Mouse (Mus musculus): ENCODE results near the gene Rars2. TPM values are rescaled to one million over a fixed set of nuclear protein-coding genes. Genes with fewer than 3 reads are reported as not detected.

The Rars2 gene
- polyA plus RNA-seq, 1 experiment, result 10.3 TPM

DNA sequence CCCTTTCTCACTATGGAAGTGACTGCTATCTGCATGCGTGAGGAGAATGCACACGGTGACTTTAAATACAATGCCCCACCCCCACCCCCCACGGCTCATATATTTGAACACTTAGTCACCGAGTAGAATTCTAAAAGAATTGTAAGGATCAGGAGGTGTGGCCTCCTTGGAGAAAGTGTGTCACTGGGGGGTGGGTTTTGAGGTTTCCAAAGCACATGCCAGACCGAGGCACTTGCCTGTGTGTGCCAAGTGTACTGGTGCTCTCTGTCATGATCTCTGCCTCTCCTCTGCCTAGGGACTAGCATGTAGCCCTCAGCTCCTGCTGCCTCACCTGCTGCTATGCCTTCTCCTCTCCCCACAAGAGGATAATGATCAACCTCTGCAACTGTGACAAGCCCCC, 32.3 kb upstream of the Rars2 start:
- TF ChIP-seq CTCF (IDR thresholded peaks at IDR 0.05; ENCODE audit: borderline replicate concordance, control insufficient read depth, extremely low read depth, insufficient read depth, low read length, poor library complexity), result no peak
- no peak for TF ChIP-seq POLR2A (IDR thresholded peaks at IDR 0.05; ENCODE audit: control insufficient read depth, extremely low read depth, insufficient read depth, low read length, poor library complexity)
- H3K4me3 ChIP-seq (ENCODE audit: control insufficient read depth, insufficient read depth, low read length), result no peak overlapping the region

DNA sequence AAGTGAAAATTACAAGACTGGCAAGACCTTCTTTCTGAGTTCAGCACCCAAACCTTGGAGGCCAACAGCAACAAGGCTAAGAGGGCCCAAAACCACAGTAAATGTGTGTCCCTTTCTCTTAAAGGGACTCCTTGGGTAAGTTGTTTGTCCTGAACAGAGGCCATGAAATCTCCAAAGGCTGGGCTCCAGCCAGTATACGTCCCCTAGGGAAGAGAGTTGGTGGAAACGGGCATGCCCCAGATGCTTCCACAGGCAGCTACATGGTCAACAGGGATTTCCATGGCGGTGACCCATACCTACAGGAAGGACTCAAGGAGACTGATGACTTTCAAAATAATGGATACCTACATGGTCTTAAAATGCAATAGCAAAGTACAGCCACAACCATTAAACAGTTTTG, 31.3 kb upstream of the Rars2 start:
- TF ChIP-seq POLR2A (IDR thresholded peaks at IDR 0.05; ENCODE audit: control insufficient read depth, extremely low read depth, insufficient read depth, low read length, poor library complexity), result no peak
- no peak for TF ChIP-seq CTCF (IDR thresholded peaks at IDR 0.05; ENCODE audit: borderline replicate concordance, control insufficient read depth, extremely low read depth, insufficient read depth, low read length, poor library complexity)
- H3K27me3 ChIP-seq (ENCODE audit: control insufficient read depth, insufficient read depth, low read length), result no peaks in the 10 kb centered on the region
- 93% methylated on average over 3 of the region's 3 CpGs for WGBS
- H3K4me3 ChIP-seq (ENCODE audit: control insufficient read depth, insufficient read depth, low read length), result no peak overlapping the region
- H3K4me1 ChIP-seq (replicated peaks; ENCODE audit: control insufficient read depth, insufficient read depth, low read length), result no peaks in the 10 kb centered on the region
- DNase-seq, result no peak
- H3K36me3 ChIP-seq (ENCODE audit: control insufficient read depth, insufficient read depth, low read length), result peaks cover 52% of the 10 kb centered on the region
- no peak overlapping the region for H3K27ac ChIP-seq (ENCODE audit: control insufficient read depth, insufficient read depth, low read length)

More for the DNA sequence above, 32.3 kb upstream of the Rars2 start:
- H3K27ac ChIP-seq (ENCODE audit: control insufficient read depth, insufficient read depth, low read length), result no peak overlapping the region
- no peaks in the 10 kb centered on the region for H3K4me1 ChIP-seq (replicated peaks; ENCODE audit: control insufficient read depth, insufficient read depth, low read length)
- H3K27me3 ChIP-seq (ENCODE audit: control insufficient read depth, insufficient read depth, low read length), result no peaks in the 10 kb centered on the region
- peaks cover 59% of the 10 kb centered on the region for H3K36me3 ChIP-seq (ENCODE audit: control insufficient read depth, insufficient read depth, low read length)
- no peak for DNase-seq
- WGBS, result 96% methylated on average over 5 of the region's 5 CpGs

DNA sequence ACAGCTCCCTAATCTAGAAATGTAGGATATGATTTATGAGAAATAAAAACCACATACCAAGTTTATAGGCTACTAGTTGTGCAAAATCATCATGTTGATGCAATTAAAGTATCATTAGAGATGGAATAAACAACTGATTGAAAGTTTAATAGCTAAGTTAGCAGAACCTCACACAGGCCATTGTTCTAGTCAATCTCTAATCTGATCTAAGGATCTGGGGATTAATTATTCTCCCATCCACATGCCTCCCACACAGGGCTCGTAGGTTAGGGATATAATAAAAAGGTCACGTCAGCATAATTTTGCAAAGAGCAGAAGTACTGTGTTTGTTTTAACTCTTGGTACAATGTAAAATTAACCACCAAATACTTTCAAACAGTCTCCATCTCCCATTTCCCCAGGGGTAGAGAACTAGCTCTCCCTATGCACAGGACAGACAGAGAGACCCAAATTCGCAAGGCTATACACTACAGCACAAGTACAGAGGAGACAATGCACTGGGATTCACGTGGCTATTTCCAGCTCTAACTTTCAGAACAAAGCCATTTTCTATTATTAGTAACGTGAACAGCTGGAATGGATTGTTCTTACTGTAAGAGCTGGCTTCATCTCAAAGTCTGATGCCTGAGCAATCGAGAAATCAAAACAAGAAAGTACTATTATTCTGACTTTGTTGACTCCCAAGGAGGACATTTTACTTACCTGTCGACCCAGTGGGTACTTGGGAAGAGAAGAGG, 29.7 kb upstream of the Rars2 start:
- Histone ChIP-seq H3K4me3 (ENCODE audit: control insufficient read depth, insufficient read depth, low read length) (no peak overlapping the region), H3K4me1 (replicated peaks; ENCODE audit: control insufficient read depth, insufficient read depth, low read length) (no peaks in the 10 kb centered on the region), H3K27me3 (ENCODE audit: control insufficient read depth, insufficient read depth, low read length) (no peaks in the 10 kb centered on the region), H3K36me3 (ENCODE audit: control insufficient read depth, insufficient read depth, low read length) (peaks cover 45% of the 10 kb centered on the region), H3K27ac (ENCODE audit: control insufficient read depth, insufficient read depth, low read length) (no peak overlapping the region)
- no peak for TF ChIP-seq POLR2A (IDR thresholded peaks at IDR 0.05; ENCODE audit: control insufficient read depth, extremely low read depth, insufficient read depth, low read length, poor library complexity)
- no peak for TF ChIP-seq CTCF (IDR thresholded peaks at IDR 0.05; ENCODE audit: borderline replicate concordance, control insufficient read depth, extremely low read depth, insufficient read depth, low read length, poor library complexity)
- 92% methylated on average over 7 of the region's 7 CpGs for WGBS
- no peak for DNase-seq

DNA sequence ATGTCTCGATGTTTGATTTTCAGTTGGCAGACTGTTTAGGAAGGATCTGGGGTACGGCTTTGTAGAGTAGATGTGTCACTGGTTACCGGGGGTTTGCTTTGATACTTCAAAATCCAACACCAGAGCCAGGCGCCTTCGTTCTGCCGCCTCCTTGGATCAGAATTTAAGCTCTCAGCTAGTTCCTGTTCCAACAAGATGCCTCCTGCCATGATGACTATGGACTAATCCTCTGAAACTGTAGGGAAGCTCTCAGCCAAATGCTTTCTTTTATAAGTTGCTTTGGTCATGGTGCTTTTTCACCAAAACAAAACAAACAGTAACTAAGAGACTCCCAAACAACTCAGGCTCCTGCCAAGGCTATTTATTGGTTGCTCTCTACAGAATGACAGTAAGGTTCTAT, 11.6 kb upstream of the Rars2 start:
- Histone ChIP-seq H3K36me3 (ENCODE audit: control insufficient read depth, insufficient read depth, low read length) (peaks cover 48% of the 10 kb centered on the region), H3K4me1 (replicated peaks; ENCODE audit: control insufficient read depth, insufficient read depth, low read length) (no peaks in the 10 kb centered on the region), H3K4me3 (ENCODE audit: control insufficient read depth, insufficient read depth, low read length) (no peak overlapping the region), H3K27ac (ENCODE audit: control insufficient read depth, insufficient read depth, low read length) (no peak overlapping the region), H3K27me3 (ENCODE audit: control insufficient read depth, insufficient read depth, low read length) (no peaks in the 10 kb centered on the region)
- 98% methylated on average over 6 of the region's 6 CpGs for WGBS
- no peak for TF ChIP-seq POLR2A (IDR thresholded peaks at IDR 0.05; ENCODE audit: control insufficient read depth, extremely low read depth, insufficient read depth, low read length, poor library complexity)
- no peak for TF ChIP-seq CTCF (IDR thresholded peaks at IDR 0.05; ENCODE audit: borderline replicate concordance, control insufficient read depth, extremely low read depth, insufficient read depth, low read length, poor library complexity)
- no peak for DNase-seq

DNA sequence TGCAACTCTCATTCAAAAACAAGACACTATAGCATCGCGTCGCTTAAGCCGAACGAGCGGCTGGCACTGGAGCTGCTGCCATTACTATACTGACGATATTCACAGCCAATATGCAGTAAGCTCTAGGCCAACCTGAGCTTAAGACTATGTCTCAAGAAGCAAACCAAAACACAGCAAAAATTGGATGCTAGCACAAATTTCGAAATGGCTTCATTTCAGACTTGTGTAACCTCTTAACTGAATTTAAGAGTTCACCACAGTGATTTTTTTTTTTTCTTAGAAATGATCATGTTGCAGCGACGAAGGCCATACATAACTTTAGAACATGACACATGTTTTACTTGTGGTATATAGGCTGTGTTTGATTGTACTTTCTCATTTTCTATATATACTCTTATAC, 8.1 kb upstream of the Rars2 start:
- 98% methylated on average over 10 of the region's 10 CpGs for WGBS
- TF ChIP-seq POLR2A (IDR thresholded peaks at IDR 0.05; ENCODE audit: control insufficient read depth, extremely low read depth, insufficient read depth, low read length, poor library complexity) (no peak), CTCF (IDR thresholded peaks at IDR 0.05; ENCODE audit: borderline replicate concordance, control insufficient read depth, extremely low read depth, insufficient read depth, low read length, poor library complexity) (no peak)
- DNase-seq, result no peak
- no peaks in the 10 kb centered on the region for H3K4me1 ChIP-seq (replicated peaks; ENCODE audit: control insufficient read depth, insufficient read depth, low read length)
- no peak overlapping the region for H3K4me3 ChIP-seq (ENCODE audit: control insufficient read depth, insufficient read depth, low read length)
- peaks cover 27% of the 10 kb centered on the region for H3K36me3 ChIP-seq (ENCODE audit: control insufficient read depth, insufficient read depth, low read length)
- no peak overlapping the region for H3K27ac ChIP-seq (ENCODE audit: control insufficient read depth, insufficient read depth, low read length)
- no peaks in the 10 kb centered on the region for H3K27me3 ChIP-seq (ENCODE audit: control insufficient read depth, insufficient read depth, low read length)

DNA sequence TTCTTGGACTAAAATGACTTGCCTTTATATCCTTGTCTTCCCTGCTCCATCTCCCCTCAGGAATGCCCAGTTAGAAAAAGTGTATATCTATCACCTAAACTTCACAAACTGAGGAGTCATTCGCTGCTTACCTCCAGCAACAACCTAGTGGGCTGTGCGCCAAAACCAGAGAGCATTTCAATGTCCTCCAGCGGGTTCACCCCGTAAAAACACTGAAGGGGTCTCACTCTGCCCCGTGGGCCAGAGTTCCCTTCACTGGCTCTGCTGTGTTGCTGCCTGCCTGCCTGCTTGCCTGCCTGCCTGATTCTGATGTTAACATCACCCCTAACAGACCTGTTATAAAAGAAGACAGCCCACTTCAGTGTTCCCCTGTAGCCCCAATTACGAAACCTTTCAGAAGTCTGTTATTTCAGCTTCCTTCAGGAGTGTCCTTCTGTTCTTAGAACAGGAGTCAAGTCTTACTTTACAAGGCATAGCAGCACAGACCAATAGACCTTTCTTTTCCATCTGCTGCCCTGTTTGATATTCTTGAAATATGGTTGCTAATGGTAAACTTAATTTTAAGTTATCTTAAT, 1.1 kb upstream of the Rars2 start:
- TF ChIP-seq POLR2A (IDR thresholded peaks at IDR 0.05; ENCODE audit: control insufficient read depth, extremely low read depth, insufficient read depth, low read length, poor library complexity) (no peak), CTCF (IDR thresholded peaks at IDR 0.05; ENCODE audit: borderline replicate concordance, control insufficient read depth, extremely low read depth, insufficient read depth, low read length, poor library complexity) (no peak)
- DNase-seq, result no peak
- H3K4me3 ChIP-seq (ENCODE audit: control insufficient read depth, insufficient read depth, low read length), result no peak overlapping the region
- WGBS, result 53% methylated on average over 6 of the region's 6 CpGs
- H3K27me3 ChIP-seq (ENCODE audit: control insufficient read depth, insufficient read depth, low read length), result no peaks in the 10 kb centered on the region
- H3K36me3 ChIP-seq (ENCODE audit: control insufficient read depth, insufficient read depth, low read length), result no peaks in the 10 kb centered on the region
- H3K27ac ChIP-seq (ENCODE audit: control insufficient read depth, insufficient read depth, low read length), result no peak overlapping the region
- peaks cover 10% of the 10 kb centered on the region for H3K4me1 ChIP-seq (replicated peaks; ENCODE audit: control insufficient read depth, insufficient read depth, low read length)

Measured in thymus, adult 2 months (tissue).